Mouse (Mus musculus) spleen, postnatal 14 days (tissue): ENCODE measurements around the gene Cdc42bpg.
A peak's percentile ranks its signal among the peaks of the same experiment; 100 is the strongest.

Experiments used
- DNase-seq, 2 experiments: peaks; one replicate each; pipeline ENCODE4 v3.0.0; 2021 to 2022; ENCODE audit warnings: low spot score in 2 of 2

Gene Cdc42bpg

GRCm38 (mm10) chr19:6306137-6306551 lies at the start of gene Cdc42bpg:
Cdc42bpg (plus strand) TSS chr19:6306456.
- DNase-seq: peak; percentile 75 to 83

GRCm38 (mm10) chr19:6260428-6260827 lies 45.8 kb upstream of the Cdc42bpg start:
- DNase-seq: no peak

DNA sequence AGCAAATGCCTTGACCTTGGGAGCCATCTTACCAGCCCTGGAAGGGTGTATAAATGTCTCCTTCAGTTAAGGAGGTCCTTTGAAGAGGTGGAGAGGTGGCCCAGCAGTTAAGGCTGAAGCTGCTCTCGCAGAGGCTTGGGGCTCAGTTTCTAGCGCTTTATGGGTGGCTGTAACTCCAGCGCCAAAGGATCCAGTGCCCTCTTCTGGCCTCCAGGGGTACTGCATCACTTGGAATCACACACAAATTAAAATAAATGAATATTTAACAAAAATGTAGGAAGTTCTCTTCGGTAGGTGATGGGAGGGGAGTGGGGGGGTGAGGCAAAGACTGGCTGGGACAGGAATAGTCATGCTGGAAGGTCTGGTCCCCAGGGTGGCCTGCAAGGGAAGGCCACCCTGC lies 45.3 kb upstream of the Cdc42bpg start:
- no peak for DNase-seq

GRCm38 (mm10) chr19:6261379-6261778 lies 44.9 kb upstream of the Cdc42bpg start:
- DNase-seq: no peak

DNA sequence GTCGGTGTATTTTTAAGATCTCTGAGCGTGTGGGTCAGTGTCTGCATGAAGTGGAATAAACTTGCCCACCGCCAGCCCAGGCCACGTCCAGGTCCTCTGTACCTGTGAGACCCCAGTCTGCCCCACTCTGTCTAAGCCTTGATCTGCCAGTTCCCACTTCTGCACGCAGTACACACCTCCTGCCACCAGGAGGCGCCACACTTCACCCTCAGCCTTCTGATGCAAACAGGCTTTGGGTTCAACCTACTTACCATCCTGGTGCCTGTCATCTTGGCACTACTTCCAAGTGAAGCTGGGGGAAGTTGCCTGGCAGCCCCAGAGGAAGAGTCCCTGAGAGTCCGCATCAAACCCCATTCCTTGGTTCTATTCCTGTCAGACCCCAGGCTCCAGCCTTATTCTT lies 44.0 kb upstream of the Cdc42bpg start:
- peak; percentile 65 to 81 for DNase-seq

GRCm38 (mm10) chr19:6262839-6263433 lies 43.3 kb upstream of the Cdc42bpg start:
- DNase-seq: no peak

DNA sequence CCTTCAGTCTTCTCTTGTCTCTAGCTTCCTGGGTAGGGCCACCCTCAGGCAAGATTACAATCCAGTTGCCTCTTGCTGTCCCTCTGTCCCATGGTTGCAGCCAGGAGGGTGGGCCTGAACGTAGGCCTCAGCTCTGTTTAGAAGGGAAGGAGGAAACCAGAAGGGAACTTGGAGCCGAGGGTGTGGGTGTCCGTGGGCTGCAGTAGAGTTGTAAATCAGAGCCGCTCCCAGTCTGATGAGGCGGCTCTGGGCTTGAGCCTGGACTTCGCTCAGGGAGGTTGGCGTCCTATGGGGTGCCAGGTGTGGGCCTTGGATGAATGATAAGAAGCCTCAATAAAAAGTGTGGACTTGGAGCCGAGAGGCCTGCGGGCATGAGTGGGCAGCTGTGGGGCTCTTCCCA lies 42.1 kb upstream of the Cdc42bpg start:
- DNase-seq: no peak

DNA sequence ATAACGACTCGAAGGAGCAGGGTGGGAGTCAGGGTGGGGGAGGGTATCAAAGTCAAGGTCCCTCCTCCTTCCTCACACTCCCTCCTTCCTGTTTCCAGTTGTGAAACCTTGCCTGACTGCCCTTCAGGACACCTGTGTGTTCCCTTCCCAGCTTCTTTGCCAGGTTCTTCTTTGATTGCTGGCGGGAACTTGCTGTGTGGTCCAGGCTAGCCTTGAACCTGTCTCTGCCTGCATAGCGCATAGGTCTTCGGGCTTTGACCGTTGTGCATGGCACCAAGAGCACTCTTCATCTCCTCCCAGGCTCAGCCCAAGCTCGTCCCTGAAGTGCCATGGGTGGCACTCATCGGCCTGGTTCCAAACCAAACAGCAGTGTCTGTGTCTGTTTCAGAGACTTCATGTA lies 41.3 kb upstream of the Cdc42bpg start:
- no peak for DNase-seq

GRCm38 (mm10) chr19:6265727-6266182 lies 40.5 kb upstream of the Cdc42bpg start:
- DNase-seq: no peak

DNA sequence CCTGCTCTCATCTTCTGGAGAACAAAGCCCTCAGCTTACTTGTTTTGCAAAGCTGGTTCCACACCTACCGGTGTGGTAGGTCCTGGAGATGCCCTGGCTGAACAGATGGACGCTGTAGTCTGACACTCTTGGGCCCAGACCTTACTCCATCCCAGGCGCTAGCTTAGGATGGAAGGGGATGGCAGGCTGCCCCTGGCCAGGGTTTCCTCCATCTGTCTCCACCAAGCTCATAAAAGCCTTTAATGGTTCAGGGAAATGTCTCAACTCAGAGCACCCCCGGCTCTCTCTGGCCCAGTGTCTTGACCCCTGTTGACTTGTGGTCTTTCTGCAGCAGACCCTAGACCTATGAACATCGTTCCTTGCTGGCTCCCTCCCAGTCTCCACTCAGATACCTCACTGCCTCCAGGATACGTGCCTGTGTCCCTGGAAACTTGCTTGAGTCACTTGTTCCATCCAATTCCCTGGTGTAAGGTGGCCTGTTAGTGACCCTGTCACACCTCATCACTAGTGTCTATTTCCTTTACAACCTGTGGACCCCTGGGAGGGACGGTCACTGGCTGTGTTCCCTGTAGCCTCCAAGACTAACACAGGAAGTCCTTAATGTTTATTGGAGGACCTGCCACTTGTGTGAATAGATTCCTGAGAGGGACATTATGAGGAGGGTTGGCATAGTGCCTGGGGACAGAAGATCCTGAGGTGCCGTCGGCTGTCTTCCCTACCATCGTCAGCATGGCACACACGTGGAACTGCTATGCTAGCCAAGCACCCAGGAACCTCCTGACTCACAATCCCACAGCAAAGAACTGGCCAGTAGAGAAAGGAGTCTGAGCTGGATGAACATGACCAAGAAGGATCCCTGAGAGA lies 38.7 kb upstream of the Cdc42bpg start:
- DNase-seq: no peak

DNA sequence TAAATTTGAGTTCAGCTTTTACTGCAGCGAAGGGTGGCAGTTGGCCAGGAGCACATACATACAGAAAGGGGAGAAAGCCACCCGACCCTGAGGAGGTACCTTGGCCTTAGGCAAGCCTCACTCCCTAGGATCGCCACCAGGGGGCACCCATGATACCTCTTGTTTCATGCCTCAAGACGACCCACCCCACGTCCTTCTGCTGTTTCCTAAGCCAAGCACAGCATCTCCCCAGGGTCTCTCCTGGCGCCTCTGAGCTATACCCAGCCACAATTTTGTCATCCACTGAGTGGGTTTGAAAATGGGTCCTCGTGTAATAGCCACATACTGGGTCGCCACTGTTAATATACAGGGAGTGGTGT lies 38.1 kb upstream of the Cdc42bpg start:
- peak; percentile 78 to 86 for DNase-seq

DNA sequence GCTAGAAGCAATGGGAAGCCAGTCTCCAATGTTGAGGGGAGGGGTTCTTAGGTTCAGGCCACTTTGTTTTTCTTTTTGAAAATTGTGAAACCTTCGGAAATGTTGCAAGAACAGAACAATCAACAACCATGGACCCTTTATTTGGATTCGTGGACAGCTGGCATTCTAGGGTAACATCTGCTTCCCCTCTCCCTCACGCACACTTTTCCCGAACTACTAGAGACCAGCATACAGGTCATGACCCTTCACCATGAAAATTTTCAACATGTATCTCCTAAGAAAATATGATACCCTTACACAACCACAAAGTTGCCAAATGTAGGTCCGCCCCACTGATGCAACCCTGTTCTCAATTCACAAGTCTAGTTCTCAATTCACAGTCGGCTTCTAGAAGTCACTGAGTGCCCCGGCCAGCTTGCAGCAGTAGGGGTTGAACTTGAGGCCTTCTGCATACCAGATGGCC lies 37.6 kb upstream of the Cdc42bpg start:
- DNase-seq: no peak

DNA sequence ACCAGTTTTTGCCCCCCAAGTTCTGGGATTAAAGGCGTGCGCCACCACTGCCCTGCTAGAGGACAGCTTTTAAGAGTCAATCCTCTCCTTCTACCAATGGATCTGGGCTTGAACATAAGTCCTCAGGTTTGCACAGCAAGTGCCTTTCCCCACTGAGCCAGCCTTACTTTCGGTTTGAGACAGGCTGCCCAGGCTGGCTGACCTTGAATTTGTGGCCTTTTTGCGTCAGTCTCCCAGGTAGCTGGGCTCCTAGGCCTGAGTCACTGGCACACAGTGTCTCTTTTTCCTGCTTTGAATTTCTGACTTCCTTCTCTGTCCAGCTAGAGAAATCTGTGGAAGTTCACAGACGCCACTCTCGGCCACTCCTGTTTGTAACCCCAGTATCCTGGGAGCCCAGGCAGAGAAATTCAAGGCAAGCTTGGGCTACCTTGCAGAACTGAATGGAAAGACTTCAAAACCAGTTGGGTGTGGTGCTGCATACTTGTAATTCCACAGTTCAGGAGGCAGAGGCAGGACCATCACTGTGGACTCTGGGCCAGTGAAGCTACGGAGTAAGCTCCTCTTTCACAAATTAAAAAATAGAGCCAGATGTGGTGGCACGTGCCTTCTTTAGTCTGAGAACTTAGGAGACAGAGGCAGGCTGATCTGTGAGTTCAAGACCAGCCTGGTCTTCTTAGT lies 36.3 kb upstream of the Cdc42bpg start:
- no peak for DNase-seq

- no peak for DNase-seq
These were observed 35.6 kb upstream of the Cdc42bpg start for GRCm38 (mm10) chr19:6270661-6271060.

DNA sequence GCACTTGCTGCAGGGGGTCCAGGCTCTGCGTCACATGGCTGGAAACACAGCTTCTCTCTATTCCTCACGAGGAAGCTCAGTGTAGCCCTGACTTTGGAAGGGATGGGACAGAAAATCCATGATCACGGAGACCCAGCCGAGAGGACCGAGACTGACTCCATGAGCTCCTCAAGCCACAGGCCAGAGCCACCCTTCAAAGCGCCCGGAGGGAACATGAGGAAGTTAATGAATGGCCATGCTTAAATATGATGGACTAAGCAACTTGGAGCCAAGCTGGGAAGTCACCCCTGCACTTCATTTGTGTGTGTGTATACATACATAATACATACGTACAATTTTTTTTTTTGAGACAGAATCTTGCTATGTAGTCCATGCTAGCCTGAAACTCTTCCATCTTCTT lies 35.0 kb upstream of the Cdc42bpg start:
- no peak for DNase-seq

DNA sequence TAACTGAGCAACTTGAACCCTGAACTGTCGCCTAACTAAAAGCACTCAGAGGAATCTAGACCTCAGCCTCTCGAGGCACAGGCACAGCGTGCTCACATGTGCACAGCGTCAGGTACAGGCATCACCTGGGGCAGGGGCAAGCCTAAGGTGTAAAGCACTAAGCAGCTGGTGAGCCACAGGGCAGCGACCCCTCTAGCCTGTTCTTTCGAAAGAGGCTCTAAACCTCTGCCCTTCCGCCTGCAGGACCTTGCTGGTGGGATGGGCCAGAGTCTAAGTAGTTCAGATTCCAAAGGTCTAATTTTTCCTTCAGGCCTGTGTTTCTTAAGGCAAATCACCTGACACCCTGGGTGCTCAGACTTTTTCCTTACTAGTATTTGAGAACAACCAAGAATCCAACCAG lies 34.2 kb upstream of the Cdc42bpg start:
- DNase-seq: no peak

GRCm38 (mm10) chr19:6272738-6273137 lies 33.5 kb upstream of the Cdc42bpg start:
- no peak for DNase-seq

- DNase-seq: no peak
These were observed 32.7 kb upstream of the Cdc42bpg start for GRCm38 (mm10) chr19:6273592-6273991.

GRCm38 (mm10) chr19:6273998-6274608 lies 32.2 kb upstream of the Cdc42bpg start:
- no peak for DNase-seq

DNA sequence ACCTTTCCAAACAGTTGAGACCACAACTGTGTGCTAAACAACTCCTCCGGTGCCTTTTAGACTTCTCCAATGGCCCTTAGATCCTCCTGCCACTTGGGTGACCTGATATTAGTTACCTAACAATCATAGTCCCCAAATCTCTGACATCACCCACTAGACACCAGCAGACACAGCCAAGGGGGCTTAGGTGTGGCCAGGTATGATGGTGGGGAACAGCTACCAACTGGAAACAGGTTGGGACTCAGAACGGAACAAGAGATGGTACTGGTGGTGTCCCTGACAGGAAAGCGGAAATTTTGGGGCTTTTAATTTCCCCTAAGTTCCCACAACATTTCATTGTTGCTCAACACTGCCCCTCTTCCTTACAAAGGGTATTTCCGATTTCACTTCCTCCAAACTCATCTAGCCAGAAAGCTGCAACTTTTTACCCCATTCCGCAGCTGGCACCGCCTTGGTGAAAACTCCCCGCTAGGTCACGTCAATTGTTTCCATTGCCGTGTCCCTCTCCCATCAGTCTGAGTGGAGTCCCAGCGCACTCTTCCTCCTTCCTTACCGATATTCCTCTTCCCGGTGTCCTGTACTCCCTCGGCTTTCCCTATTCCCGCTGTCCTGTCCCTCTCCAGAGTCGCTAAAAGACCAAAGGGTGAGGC lies 30.4 kb upstream of the Cdc42bpg start:
- peak in 1 of 2 experiments; percentile 43 for DNase-seq
